Mouse (Mus musculus) frontal cortex, postnatal 14 days (tissue): ENCODE results near the gene Susd3.

Experiments
- DNase-seq, 2 experiments: peaks; one replicate each; pipeline ENCODE4 v3.0.0; 2022; ENCODE audit warnings: low spot score in 2 of 2

The Susd3 gene

DNA sequence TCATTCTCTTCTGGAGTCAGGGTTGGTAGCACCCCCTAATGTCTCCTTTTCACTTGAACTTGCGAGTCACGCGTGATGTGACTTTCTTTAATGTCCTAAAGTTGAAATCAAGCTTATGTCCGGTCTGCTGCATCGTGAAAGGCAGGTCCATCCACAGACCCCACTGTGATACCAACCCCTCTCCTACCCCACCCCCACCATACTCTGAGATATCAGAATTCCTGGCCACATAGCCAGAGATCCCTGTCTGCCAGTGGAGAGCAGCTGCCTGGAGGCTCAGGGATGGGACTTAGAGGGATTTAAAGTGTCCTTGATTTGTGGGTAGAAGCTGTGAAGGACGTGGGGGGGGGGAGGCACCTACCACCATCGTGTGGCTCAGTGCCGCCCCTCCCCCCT is at the start of gene Susd3:
Susd3 (minus strand) TSS at position 240 of the 396 bp plus-strand sequence.
- DNase-seq, result no peak

- no peak for DNase-seq
These were observed 47.8 kb upstream of the Susd3 start for GRCm38 (mm10) chr13:49296270-49296669.

- DNase-seq, result no peak
These were observed 45.6 kb upstream of the Susd3 start for GRCm38 (mm10) chr13:49294108-49294507.

DNA sequence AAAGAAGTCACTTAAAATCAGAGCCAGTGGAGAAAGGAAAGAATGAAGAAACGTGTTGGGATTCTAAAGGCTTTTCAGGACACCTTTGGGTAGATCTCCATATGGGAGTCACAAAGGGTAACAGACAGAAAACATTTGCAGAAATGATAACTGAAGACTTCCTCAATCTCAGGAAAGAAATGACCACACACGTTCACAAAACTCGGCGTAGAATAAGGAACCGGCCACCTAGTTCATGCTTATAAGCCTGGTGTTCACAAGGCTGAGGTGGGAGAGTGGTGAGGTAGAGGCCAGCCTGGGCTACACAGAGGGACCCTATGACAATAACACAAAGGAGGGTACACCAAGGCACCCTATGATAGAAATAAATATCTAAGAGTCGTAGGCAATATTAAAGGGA is 43.4 kb upstream of the Susd3 start:
- no peak for DNase-seq

DNA sequence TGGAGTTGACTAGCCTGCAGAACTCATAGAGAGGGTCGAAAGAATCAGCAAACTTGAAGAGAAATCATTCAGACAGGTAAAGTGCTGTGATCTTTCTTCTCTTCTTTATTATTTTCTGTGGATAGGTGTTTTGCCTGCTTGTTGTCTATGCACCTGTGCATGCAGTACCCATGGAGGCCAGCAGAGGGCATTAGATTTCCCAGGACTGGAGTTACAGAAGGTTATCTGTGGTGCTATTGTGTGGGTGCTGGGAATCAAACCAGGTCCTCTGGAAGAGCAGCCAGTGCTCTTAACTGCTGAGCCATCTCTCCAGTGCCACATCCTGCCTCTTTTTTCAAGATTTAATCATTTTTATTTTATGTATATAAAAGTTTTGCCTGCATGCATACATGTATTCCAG is 42.9 kb upstream of the Susd3 start:
- DNase-seq, result no peak

DNA sequence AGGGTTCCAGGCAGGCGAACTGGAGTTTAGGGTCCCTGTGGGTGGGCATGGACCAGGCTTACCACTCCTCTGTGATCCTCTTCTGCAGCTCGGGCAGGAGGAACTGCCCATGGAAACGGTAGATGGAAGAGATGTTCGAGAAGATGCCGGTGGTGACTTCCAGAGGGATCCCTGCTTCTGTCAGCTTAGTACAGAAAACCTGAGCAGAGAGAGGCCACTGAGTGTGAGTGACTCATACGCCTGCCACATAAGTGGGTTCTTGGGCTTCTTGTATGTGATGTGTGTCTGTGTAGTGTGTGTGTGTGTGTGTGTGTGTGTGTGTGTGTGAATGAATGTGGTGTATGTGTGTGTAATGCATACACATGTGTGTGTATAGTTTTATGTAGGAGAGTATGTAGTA is 38.7 kb upstream of the Susd3 start:
- no peak for DNase-seq

DNA sequence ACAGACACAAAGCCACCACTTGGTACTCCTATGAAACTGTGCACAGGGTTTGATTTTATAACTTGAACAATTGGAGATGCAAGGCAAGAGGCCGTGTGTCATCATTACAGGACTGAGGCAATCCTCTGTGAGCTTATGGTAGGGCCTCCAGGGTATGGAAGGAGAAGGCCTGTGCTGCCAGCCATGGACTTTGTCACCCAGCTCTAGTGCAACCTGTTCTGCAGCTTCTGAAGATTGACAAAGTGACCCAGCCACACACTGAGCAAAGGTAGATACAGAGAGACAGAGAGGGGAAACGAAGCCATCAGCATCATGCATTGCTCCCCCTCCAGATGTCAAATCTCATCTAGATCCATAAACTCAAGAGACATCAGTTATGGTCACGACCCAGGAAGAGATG is 38.2 kb upstream of the Susd3 start:
- DNase-seq, result no peak

- DNase-seq, result no peak
These were observed 35.2 kb upstream of the Susd3 start for GRCm38 (mm10) chr13:49283686-49284085.

- no peak for DNase-seq
These were observed 33.7 kb upstream of the Susd3 start for GRCm38 (mm10) chr13:49282168-49282567.

DNA sequence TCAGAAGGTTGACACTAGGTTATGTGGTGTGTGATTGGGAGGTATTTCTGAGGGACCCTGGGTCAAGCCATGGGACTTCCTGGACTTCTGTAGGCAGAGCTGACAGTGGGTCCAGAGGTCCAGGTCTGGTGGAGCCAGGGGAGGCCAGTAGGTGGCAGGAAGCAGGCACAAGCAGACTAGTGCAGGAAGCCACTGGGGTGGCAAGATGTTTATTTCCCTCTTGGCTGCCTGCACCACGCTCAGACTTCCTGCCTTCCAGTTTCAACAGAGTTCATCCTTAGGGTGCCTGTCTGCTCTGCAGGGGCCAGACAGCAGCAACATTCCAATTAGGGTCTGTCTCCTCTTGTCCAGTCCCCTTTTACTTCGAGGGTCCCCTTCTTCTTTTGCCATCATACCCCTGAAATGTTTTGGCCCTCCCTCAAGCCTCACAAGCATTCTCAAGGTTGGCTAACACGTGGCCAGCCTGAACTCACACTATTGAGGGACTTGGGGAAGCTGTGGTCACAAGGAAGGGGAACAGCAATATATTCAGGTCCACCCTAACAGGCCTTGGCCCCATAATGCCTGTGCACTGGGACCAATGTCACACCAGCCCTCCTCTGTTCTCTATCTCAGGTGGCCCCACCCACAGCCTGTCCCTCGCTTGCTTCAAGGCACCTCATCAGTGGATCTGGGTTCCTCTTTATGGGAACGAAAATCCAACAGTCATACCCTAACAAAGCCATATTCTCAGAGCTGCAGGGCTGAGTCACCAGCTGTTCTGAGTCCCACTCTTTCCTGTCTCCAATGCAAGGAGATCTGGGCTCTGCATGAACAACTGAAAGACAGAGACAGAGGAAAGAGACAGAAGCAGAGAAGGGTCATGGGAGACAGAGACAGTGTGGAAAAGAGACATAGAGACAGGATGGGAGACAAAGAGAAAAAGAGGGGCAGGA is 23.6 kb upstream of the Susd3 start:
- DNase-seq, result no peak

GRCm38 (mm10) chr13:49270500-49270899 is 22.0 kb upstream of the Susd3 start:
- DNase-seq, result no peak

DNA sequence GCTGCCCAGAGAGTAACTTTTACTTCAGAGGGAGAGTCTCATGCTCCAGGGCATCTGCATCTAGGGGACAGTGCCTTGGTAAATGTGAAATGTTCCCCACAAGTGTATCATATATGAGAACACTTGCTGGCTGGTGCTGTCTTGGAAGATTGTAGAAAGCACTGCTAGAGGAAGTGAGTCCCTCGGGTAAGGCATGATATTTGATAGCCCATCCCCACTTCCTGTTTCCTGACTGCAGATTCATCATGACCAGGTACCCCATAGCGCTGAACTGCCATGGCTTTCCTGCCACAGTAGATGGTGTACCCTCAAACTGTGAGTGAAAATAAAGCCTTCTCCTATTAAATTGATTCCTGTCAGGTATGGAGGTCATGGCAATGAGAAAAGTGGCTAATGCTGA is 19.1 kb upstream of the Susd3 start:
- no peak for DNase-seq

DNA sequence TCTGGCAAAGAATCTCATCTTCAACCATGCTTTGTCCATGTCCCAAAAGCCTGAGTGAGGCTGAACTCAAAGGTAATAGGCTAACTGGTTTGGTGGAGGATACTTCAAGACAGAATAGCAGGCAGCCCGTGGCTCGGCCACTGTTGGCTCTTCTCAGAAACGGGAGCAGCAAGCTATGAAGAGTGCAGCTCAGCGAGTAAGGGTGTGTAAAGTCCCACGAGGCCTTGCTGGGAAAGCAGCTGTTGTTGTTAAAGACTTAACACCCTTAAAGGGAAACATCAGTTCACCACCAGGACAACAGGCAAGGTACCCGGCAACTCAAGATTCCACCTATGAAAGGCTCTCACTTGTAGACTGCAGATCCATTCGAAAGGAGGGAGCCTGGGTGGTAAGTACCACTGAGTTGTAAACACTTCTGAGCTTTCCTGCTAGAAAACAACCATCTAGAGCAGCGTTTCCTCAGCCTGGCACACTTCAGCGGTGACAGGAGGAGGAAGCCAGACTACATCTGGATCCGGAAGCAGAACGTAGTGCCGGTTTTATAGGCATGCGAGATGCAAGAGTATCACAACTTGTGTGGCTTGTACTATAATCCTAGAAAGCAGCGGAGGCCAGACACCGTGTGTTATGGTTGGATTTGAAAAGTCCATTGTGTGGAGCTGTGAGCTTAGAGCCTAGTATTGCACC is 11.7 kb upstream of the Susd3 start:
- no peak for DNase-seq

GRCm38 (mm10) chr13:49257819-49258313 is 9.4 kb upstream of the Susd3 start:
- DNase-seq, result no peak

DNA sequence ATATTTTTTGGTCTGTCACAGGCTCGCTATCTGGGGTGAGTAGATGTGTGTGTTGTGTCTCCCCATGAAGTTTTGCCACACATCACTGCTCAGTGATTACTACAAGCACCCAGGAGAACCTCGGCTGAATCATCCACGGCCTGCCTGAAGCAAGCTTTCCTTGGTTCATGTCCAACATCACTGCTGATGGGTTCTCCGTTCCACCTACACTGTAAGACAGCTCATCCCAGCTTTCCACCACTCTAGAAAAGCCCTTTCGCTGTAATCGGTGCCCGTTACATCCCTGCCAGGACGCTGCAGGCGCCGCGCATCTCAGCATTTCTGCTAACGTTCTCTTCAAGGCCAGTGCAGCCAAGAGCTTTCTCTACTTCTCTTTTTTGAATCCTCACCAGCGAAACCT is 4.2 kb upstream of the Susd3 start:
- no peak for DNase-seq

- DNase-seq, result no peak
These were observed 3.6 kb upstream of the Susd3 start for GRCm38 (mm10) chr13:49252113-49252512.

GRCm38 (mm10) chr13:49250716-49251517 is 2.4 kb upstream of the Susd3 start:
- DNase-seq, result no peak

GRCm38 (mm10) chr13:49249634-49250033 is 1.1 kb upstream of the Susd3 start:
- DNase-seq, result no peak

GRCm38 (mm10) chr13:49248923-49249322 is 417 bp upstream of the Susd3 start:
- no peak for DNase-seq

DNA sequence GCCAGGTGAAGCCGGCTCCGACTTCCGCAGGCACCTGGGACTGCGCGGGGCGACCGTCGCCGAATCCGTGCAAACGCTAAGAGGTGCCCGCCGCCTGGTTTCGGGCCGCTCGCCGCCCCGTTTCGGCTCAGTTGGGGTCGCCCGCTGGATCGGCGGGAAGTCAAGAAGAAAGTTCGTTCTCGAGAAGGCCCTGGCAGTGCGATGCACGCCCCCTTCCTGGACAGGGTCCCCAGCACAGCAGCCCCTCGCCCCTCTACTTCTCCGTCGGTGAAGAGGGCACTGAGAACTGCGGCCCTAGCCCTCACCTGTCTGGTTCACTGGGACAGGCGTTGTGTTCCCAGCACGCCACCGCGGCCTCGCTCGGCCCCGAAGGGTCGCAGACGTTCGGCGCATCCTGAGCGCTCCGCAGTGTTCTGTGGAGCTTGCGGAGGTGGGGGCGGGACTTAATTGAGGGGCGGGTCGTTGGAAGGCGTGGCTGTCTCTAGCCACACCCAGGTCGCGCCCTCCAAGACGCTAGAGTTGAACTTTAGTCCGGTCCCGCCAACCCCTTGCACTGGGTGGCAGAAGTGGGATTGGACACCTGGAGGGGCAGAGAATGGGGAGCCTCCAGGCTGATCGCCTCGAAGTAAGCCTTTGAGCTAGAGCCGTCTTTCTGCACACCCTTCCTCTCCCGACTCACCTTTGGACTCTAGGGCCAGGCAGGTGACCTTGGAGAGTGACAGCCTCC is 603 bp downstream of the Susd3 start:
- no peak for DNase-seq

DNA sequence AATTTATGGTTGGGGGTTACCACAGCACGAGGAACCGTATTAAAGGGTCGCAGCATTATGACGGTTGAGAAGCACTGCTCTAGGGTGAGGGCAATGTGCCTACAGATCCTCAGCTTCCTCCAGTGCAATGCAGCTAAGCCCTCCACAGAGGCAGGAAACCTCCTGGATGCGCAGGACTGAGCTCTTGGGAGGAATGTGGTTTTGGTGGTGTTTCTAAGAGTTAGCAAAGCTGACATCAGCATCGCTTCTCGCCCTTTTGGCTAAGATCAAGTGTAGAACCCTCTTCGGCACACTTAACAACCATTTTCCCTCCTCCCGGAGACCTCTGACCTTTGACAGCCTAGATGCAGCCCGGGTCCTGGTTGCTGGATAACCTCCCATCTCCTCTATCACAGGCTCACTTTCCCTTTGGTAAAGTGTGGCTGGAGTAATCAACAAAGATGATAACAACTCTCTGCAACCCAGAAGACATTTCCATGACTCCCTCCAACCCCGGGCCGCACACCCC is 1.2 kb downstream of the Susd3 start:
- DNase-seq, result no peak
